Mouse (Mus musculus) megakaryocyte progenitor cell, adult 5-6 weeks (primary cell): Measurements from ENCODE around the gene Spag5. TPM values are rescaled to one million over a fixed set of nuclear protein-coding genes. Genes with fewer than 3 reads are reported as not detected.
"Not testable (repeated sequence)": the region's sequence is repeated elsewhere in the genome, so short reads cannot be mapped to it uniquely, and the experiment has no call there.

Source experiments
- ATAC-seq: replicated peaks from 2 replicates; pipeline ENCODE4 v1.8.0; 2016; ENCODE audit warnings: mild to moderate bottlenecking, moderate TSS enrichment, inconsistent platforms; ENCODE audit not compliant: poor library complexity
- total RNA-seq, 2 experiments: library from RNA; stranded (forward) in 1 of 2; stranded (reverse) in 1 of 2; fragments of 157-497, 149-512 nt in 1 of 2; fragments of 200-1000 nt in 1 of 2; gene quantifications; 2 replicates each; pipeline versions ENCODE4 v1.2.3 to v1.2.4; 2015 to 2017

Gene Spag5
- total RNA-seq (2015) (27.0 and 30.0 TPM in 2 replicates), total RNA-seq (2017) (52.6 and 54.0 TPM in 2 replicates)

GRCm38 (mm10) chr11:78301357-78302084, at the start of gene Spag5:
TSS of gene Spag5 (plus strand) at chr11:78301529.
- ATAC-seq = peak; percentile 100

GRCm38 (mm10) chr11:78256618-78257017, 44.7 kb upstream of the Spag5 start:
- no peak for ATAC-seq

DNA sequence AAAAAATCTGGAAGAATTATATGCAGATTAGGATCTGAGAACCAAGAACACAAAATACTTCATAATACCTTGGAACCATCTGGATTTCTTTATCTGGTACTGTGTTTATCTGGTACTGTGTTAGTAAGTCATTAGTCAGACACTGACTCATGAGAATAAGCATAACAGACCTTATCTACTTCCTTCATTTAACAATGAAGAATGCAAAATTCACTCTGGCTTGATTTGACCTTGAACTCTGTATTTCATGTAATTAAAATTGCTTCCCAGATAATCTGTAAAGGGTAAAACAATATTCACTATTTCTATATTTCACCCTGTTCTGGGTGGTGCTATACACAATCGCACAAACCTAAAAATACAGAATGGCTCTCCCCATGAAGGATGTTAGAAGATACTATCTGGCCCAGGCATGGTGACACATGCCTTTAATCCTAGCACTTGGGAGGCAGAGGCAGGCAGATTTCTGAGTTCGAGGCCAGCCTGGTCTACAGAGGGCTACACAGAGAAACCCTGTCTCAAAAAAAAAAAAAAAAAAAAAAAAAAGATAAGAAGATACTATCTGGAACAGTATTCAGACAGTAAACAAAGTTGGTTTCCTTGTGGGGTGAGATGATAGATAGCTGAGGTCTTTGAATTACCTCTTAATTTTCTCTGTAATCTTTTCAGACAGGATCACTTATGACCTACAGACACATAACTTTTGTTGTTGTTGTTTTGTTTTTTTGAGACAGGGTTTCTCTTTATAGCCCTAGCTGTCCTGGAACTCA, 40.7 kb upstream of the Spag5 start:
- no peak for ATAC-seq

- ATAC-seq = peak; percentile 95
Observed at GRCm38 (mm10) chr11:78261380-78262352, 39.7 kb upstream of the Spag5 start, which contains the start of gene 2610507B11Rik. TSS of gene 2610507B11Rik (plus strand) at chr11:78261752.

GRCm38 (mm10) chr11:78262550-78262949, 38.8 kb upstream of the Spag5 start:
- peak; percentile 70 for ATAC-seq

GRCm38 (mm10) chr11:78265571-78265970, 35.8 kb upstream of the Spag5 start:
- no peak for ATAC-seq

DNA sequence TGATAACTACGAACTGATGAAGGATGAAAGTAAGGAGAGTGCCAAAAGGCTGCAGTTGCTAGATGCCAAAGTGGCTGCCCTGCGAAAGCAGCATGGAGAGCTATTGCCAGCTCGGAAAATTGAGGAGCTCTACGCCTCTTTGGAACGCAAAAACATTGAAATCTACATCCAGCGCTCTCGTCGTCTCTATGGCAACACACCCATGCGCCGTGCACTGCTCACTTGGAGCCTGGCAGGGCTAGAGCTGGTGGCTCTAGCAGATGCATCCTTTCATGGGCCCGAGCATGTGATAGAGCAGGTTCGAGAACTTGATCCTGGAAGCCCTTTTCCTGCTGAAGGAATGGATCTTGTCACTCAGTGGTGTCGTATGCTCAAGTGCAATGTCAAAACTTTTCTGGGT, 29.3 kb upstream of the Spag5 start:
- no peak for ATAC-seq

GRCm38 (mm10) chr11:78275596-78275995, 25.7 kb upstream of the Spag5 start:
- ATAC-seq = no peak

GRCm38 (mm10) chr11:78276169-78276568, 25.2 kb upstream of the Spag5 start:
- not testable (repeated sequence) for ATAC-seq

- ATAC-seq = no peak
Observed at GRCm38 (mm10) chr11:78278853-78279252, 22.5 kb upstream of the Spag5 start.

GRCm38 (mm10) chr11:78279586-78279985, 21.7 kb upstream of the Spag5 start:
- ATAC-seq = no peak

DNA sequence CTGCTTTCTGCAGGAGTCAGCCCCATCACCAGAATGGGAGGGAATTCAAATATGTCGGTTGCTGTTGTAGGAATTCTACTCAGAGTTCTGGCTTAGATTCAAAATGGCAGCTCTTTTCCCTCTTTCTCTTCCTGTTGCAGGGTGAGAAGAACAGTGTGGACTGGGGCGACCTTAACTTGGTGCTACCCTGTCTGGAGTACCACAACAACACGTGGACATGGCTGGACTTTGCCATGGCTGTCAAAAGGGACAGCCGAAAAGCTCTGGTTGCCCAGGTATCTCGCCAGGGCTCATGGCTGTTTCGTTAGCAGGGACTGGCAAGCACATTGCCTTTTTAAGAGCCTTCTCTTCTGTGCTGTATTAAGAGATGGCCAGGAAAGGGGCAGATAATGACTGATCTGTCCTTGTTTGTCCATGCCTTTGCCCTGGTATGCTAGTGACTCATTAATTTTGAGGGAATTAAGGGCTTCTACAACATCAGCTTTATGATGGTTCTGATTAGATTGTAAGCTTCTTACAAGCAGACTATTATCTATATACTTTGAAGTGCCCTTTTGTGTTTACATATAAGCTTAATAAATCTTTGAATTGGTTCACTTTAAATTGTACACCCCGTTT, 12.1 kb upstream of the Spag5 start:
- ATAC-seq = no peak

DNA sequence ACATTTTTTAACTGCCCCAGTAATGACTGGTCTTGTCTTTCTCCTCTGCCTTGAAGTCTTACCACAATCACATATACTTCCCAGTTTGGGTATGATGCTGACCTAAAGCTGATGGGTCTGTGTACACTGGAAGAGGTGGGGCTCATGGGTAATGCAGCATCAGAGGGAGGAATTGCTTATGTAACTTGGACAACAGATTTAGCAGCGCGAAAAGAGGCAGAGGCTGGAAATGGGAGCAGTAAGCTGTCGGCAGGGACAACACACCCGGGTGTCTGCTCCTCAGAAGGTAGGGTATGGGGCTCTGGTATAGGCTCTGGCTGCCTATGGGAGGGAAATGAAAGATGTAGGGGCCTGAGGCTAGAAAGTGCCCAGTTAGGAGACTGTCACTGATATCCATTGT, 10.7 kb upstream of the Spag5 start, which contains the start of gene BC030499:
BC030499 (plus strand) TSS at position 188 of the 400 bp plus-strand sequence.
- ATAC-seq = no peak

DNA sequence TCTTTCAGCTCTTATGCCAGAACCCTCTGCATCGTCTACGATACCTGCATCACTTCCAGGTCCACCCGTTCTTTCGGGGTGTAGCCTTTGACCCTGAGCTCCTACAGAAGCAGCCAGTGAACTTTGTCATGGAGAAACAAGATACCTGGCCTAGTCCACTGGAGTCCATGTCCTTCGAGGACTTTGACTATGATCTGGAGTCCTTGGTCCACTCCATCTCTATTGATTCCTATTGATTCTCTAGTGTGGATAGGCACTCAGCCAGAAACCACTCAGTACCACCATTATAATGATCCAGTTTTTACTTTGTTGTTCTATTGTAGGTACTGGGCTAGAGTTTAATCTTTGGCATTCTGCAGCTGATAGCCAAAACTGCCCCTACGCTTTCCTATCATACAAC, 6.7 kb upstream of the Spag5 start:
- no peak for ATAC-seq

- ATAC-seq = 0 out of 2 replicates have a peak, but pooled peaks have one; percentile 3
Observed at GRCm38 (mm10) chr11:78300917-78301316, 412 bp upstream of the Spag5 start.

- no peak for ATAC-seq
Observed at GRCm38 (mm10) chr11:78305272-78305671, 3.9 kb downstream of the Spag5 start.

GRCm38 (mm10) chr11:78310861-78311511, 9.7 kb downstream of the Spag5 start:
- no peak for ATAC-seq

DNA sequence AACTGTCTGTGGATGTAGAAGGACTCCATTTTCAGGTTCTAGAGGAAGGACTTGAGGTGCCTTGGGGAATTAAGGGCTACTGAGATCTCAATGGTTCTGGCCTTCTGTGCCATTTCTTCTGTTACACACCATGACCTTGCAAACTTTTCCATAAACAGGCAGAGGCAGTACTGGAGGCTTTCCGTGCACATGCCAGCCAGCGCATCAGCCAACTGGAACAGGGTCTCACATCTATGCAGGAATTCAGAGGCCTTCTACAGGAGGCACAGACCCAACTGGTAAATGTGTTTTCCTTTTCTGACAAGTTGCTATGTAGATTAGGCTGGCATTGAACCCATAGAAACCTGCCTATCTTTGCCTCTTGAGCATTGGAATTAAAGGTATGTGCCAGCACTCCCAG, 12.3 kb downstream of the Spag5 start:
- no peak for ATAC-seq

- ATAC-seq = no peak
Observed at GRCm38 (mm10) chr11:78318411-78318810, 17.1 kb downstream of the Spag5 start.
